Mouse (Mus musculus): ENCODE results near the gene Hist1h2bb.
"Not testable (repeated sequence)": the region's sequence is repeated elsewhere in the genome, so short reads cannot be mapped to it uniquely, and the experiment has no call there.

The Hist1h2bb gene

GRCm38 (mm10) chr13:23746201-23747080, at the start of gene Hist1h2bb:
Gene Hist1h2bb, plus strand, starts transcription at chr13:23746734.
- peak in 1 of 2 experiments; percentile 55 for DNase-seq (ENCODE audit: low spot score in 2 of 2)

DNA sequence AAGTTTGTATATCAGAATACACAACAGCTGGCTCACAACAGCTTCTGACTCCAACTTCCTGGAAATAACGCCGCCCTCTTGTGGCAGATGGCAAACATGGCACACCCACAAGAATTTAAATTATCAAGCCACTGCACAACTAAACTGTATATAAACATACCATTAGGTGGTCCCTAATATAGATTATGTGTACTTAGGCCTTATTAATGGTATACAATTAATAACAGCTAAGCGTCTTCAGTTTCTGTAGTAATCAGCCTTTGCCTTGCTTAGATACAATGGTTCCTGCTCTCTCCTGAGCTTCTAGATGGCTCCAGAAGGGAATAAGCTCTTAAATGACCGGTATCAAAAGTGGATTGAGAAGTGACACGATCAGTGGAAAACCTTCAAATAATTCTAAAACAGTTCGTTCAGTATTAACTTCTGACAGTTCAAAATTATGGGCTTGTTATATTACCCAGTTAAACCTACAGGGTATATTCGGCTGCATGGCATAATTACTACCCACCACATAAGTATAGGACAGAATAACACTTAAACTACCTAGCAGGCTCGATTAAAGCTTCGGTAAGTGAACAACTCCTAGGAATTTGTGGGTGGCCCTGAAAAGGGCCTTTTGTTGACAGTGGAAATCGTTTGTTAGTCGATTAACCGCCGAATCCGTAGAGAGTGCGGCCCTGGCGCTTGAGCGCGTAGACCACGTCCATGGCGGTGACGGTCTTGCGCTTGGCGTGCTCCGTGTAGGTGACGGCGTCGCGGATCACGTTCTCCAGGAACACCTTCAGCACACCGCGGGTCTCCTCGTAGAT, 48.8 kb upstream of the Hist1h2bb start:
- peak in 1 of 2 experiments; percentile 49 for DNase-seq (ENCODE audit: low spot score in 2 of 2)

DNA sequence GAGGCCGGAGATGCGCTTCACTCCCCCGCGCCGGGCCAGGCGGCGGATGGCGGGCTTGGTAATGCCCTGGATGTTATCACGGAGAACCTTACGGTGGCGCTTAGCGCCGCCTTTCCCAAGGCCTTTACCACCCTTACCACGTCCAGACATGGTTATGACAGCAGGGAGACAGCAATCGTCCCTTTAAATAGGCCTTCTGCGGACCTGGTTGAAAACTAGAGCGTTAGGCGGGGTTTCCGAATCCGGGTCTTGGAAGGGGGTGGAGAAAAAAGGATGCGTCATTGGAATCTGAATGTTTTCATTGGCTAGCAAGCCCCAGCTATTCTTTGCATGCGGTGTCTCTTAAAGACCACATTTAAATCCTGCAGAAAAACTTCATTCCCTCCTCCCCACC, 48.2 kb upstream of the Hist1h2bb start, which contains the start of gene Hist1h4c:
Gene Hist1h4c (minus strand): TSS at position 155 of the 394 bp plus-strand sequence.
- DNase-seq (ENCODE audit: low spot score in 2 of 2), result peak; percentile 95 to 98

DNA sequence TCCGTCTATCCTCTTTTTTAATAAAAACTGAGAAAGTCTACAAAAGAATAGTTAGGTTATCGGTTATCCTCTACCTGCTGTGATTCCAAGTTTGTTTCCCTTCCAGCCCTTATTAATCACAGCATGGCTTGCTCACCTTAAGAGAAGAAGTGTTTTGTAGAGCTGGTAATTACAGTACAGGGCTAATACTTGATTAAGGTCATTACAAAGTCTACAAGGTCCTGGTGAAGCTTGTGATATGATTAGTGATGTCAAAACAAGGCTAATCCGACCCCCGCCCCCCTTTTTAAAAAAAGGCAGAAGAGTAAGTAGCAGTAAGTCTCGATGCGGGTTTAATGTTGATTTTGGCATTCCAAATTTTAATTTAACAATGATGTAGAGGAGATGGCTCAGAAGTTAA, 47.5 kb upstream of the Hist1h2bb start:
- DNase-seq (ENCODE audit: low spot score in 2 of 2), result no peak

DNA sequence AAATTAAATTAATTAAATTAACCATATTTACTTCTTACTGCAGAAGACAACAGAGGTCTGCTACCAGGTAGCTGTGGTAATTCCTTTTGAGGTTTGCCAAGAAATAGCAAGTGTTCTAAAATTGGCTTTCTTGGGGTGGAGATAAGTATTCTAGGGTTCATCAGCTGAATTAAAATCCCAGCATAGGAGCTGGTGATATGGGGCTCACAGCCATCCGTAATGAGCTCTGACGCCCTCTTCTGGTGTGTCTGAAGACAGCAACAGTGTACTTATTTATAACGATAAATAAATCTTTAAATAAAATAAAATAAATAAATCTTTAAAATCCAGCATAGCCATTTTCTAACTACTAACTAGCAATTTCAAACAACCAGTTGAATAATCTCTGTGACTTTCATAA, 46.8 kb upstream of the Hist1h2bb start:
- no peak for DNase-seq (ENCODE audit: low spot score in 2 of 2)

- DNase-seq (ENCODE audit: low spot score in 2 of 2), result peak in 1 of 2 experiments; percentile 60
Measured at GRCm38 (mm10) chr13:23700786-23701520, 45.6 kb upstream of the Hist1h2bb start.

DNA sequence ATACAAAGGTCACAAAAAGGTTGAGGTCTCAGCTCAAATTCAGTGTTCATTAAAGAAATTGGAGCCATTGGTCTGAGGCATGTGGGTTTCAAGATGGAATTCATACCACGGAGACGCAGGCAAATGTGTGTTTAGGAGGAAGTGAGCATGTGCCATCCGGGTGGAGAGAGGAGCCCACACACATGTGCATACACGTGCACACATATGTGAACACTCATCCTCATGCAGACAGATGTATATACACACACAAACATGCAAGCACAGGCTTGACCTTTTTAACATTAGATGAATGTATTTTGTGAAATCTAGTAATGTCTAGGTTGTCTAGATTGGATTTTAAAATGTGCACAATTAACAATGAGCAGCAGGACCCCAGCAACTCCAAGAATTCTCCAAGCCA, 44.3 kb upstream of the Hist1h2bb start:
- DNase-seq (ENCODE audit: low spot score in 2 of 2), result no peak

DNA sequence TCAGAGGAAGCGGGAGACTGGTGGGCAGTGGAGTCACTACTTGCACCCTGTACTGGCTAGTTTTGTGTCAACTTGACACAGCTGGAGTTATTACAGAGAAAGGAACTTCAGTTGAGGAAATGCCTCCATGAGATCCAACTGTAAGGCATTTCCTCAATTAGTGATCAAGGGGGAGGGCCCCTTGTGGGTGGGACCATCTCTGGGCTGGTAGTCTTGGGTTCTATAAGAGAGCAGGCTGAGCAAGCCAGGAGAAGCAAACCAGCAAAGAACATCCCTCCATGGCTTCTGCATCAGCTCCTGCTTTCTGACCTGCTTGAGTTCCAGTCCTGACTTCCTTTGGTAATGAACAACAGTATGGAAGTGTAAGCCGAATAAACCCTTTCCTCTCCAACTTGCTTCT, 43.7 kb upstream of the Hist1h2bb start:
- DNase-seq (ENCODE audit: low spot score in 2 of 2), result not testable (repeated sequence)

DNA sequence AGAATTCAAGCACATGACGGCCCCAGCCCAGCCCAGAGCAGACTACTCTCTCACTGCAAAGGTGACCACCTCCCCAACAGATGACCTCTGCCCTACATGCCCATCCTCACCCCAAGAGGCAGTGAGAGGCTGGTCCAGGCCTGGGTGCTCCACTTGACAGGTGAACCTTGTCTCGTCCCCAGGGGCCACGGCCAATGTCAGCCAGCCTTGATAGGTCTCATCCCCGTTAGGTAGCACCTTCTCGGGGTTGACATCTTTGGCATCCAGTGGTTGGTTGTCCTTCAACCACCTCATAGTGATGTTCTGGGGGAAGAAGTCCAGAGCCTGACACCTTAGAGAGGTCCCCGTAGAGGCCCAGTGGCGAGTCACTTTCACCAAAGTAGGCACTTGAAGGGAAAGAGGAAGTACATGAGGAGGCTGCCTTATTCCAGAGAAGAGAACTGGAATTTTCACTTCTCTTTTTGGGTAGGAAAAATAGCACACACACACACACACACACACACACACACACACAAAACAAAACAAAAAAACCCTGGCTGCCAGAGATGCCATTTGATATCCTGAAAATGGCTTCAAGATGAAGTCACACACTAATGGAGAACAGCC, 40.7 kb upstream of the Hist1h2bb start:
- no peak for DNase-seq (ENCODE audit: low spot score in 2 of 2)

DNA sequence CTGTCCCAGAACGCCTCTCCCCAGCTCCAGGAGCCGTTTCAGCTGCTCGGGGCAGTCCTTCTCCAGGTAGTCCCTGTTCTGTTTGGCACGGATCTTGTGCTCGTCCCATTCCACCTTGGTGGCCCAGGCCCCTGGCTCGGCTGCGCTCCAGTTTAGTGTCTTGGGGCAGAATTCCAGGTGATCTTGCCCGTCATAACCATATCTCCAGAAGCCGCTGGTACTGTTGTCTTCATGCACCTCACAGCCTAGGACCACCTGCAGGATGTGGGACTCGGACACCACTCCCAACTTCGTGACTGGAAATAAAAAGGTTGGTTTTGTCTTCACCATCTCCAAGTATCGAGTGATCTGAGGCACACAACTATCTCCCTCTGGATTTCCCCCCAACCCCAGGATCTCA, 39.8 kb upstream of the Hist1h2bb start:
- no peak for DNase-seq (ENCODE audit: low spot score in 2 of 2)

DNA sequence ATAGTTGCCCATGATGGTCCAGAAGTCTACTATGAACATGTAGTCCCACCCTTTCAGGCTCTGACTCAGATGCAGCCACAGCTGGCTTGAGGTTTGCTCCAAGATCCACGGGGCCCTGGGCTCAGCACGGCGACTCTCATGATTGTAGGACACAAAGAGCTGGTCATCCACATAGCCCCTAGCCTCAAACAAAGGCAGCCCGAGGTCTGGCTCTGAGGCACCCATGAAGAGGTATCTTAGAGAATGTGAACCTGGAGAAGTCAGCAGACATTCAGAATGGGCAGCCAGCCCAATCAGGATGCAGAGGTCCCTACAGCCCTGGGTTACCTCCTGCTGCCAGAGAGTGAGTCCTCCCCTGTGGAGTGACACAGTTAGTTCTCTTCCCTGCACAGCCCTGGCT, 38.5 kb upstream of the Hist1h2bb start:
- no peak for DNase-seq (ENCODE audit: low spot score in 2 of 2)

DNA sequence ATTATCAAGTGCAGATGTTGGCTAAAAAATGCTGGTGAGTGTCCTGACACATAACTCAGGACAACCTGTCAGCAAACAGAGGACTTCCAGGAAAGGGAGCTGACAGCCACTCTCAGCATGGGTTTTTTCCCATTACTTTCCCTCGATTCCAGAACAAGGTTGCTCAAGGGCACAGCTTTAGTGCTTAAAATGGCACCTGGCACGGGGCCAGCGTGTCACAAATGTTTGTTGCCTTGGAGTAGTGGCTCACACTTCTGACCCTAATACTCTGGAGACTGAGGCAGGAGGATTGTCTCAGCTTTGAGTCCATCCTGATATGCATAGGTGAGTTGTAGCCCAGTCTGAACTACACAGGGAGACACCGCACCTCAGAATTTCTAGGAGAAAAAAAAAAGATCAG, 37.9 kb upstream of the Hist1h2bb start:
- no peak for DNase-seq (ENCODE audit: low spot score in 2 of 2)

- no peak for DNase-seq (ENCODE audit: low spot score in 2 of 2)
Measured at GRCm38 (mm10) chr13:23709714-23710373, 36.7 kb upstream of the Hist1h2bb start.

DNA sequence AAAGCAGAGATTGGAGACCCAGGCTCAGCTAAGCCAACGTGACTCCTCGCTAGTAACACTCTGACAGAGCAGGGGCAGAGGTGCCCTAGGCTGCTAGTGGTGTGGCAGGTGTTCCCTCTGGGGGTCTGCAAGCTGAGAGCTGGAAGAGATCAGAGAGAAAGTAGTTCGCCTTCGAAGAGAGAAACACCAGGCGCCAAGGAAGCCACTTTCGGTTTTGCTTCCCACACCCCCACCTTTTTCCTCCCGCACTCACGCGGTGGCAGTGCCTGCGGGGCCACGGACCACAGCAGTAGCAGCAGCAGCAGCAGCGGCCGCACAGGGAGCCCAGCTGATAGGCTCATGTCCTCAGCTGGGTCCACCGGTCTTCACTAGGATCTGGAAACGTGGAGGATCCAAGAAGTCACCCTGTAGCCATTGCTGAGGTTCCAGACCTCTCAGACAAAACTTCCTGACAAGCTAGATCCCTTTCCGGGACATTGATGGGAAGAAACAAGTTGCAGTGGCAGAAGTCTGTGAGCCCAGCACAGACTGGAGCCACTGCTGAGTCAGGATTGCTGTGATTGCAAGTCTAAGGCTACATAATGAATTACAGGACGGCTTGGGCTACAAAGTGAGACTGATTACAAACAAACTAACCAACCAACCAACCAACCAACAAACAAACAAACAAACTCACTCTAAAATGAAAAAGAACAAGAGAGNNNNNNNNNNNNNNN, 36.0 kb upstream of the Hist1h2bb start, which contains the start of gene Hfe:
Gene Hfe (minus strand): TSS at position 481 of the 716 bp plus-strand sequence.
- no peak for DNase-seq (ENCODE audit: low spot score in 2 of 2)

DNA sequence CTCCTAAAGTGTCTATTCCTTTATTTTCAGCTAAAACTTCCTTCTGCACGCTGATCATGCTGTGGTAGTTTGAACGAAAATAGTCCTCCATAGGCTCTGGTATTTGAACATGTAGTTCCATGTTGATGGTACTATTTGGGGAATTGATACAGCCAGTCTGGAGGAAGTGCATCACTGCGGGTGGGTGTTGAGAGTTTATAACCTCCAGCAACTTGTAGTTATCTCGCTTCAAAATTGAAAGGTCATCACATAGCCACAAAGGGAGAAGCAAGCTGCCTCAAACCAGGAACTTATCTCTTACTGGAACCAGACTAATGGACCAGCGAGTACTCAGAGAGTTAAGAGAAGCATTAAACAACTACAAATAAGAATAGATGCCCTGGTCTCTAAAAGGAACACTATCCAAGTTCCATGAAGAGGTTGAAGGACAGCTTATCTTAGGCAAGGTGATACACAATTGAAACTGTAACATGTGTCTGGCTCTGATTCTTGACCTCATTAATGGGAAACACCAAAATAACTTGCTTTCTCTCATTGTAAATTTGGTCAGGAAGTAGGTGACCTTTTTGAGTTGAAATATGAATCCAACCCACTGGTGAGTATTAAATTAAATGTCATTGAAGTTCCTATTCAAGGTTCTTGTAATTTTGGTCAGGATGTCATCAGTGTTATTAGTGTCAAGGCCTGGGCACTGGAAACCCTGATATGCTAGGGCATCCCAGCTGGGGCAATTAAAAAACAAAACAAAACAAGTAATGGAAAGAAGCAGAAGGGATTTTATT, 30.1 kb upstream of the Hist1h2bb start:
- no peak for DNase-seq (ENCODE audit: low spot score in 2 of 2)

DNA sequence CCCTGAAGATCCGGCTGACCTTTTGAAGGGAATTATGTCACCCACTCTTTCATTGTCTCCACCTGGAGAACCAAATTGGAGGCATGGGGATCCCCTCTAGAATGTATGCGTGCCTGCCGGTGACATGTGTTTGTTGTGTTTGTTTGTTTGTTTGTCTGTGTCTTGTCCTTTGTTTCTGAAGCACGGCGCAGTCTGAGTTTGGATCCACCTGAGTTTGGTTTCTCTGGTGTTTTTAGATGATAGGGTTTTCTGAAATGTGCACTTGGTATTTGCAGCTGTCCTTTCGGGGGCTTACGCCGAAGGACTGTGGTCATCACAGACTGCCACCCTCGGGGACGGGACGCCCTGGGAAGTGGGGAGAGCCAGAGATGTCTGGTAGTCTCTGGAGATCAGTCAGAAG, 29.4 kb upstream of the Hist1h2bb start:
- no peak for DNase-seq (ENCODE audit: low spot score in 2 of 2)

- not testable (repeated sequence) for DNase-seq (ENCODE audit: low spot score in 2 of 2)
Measured at GRCm38 (mm10) chr13:23717593-23718245, 28.8 kb upstream of the Hist1h2bb start.

DNA sequence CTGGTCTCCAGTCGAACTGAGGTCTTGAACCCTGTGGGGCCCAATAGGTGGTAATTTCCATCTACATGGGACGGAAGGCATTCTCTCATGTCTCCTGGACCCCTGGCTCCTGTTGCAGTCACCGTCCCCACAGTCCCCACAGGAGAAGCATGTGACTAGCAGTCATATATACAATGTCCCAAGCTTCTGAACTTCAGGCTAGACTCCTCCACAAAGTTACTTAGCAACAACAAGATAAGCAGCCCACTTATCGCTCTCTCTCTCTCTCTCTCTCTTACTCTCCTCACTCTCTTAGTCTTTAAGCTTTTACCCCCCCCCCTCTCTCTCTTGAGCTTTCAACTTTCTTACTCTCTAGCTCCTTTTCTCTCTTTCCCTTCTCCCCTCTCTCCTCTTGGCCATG, 22.3 kb upstream of the Hist1h2bb start:
- no peak for DNase-seq (ENCODE audit: low spot score in 2 of 2)

DNA sequence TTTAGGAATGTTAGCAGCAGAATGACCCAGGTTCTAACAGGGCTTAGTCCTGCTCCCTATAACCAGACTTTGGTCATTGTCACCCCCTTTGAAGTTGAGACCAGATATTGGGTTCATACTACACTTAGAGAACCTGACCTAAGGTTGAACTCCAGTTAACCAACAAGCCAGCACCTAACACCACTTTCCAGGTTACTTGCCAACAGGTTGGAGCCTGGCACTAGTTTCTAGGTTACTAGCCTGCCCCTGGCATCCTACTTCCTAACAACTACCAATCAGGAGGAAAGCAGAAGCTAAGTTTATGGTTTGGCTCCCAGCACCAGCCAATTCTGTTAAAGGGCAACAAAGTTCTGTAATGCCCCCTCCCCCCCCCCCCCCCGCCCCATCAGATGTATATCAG, 21.3 kb upstream of the Hist1h2bb start:
- no peak for DNase-seq (ENCODE audit: low spot score in 2 of 2)
